Mouse (Mus musculus) limb, embryonic 10.5 days (tissue): ENCODE results near the gene Fyco1. TPM values are rescaled to one million over a fixed set of nuclear protein-coding genes. Genes with fewer than 3 reads are reported as not detected.

Source experiments
- DNase-seq: peaks from one replicate; pipeline ENCODE4 v3.0.0-alpha.2; 2017; ENCODE audit warnings: low spot score
- H3K27ac ChIP-seq: fragments of 300-500 bp; sonication (generic); 2 replicates; pipeline ENCODE4 v1.5.1; 2016; ENCODE audit warnings: mild to moderate bottlenecking
- H3K27me3 ChIP-seq: fragments of 300-500 bp; sonication (generic); 2 replicates; pipeline ENCODE4 v1.6.1; 2016; ENCODE audit warnings: low read depth, mild to moderate bottlenecking; ENCODE audit not compliant: poor library complexity, severe bottlenecking
- H3K36me3 ChIP-seq: fragments of 300-500 bp; sonication (generic); 2 replicates; pipeline ENCODE4 v1.6.1; 2016; ENCODE audit warnings: mild to moderate bottlenecking, moderate library complexity
- H3K4me1 ChIP-seq: fragments of 300-500 bp; sonication (generic); 2 replicates; pipeline ENCODE4 v1.6.1; 2016
- H3K4me3 ChIP-seq: fragments of 300-500 bp; sonication (generic); 2 replicates; pipeline ENCODE4 v1.5.1; 2016; ENCODE audit warnings: mild to moderate bottlenecking, moderate library complexity
- H3K9me3 ChIP-seq: fragments of 300-500 bp; sonication (generic); replicated peaks from 2 replicates; pipeline ENCODE4 v1.6.1; 2016; ENCODE audit warnings: mild to moderate bottlenecking
- WGBS: fragments of 180-500 bp; shearing (Covaris S2); methylation state at CpG from one replicate; pipeline ENCODE4 v1.1.7; 2016; 5-methylcytosine and 5-hydroxymethylcytosine counted together
- polyA plus RNA-seq: library from polyadenylated mRNA; unstranded; fragments of >200 nt; fragmentation: Nextera tagmentation; extraction: Ambion mirVana; gene quantifications from 2 replicates; pipeline ENCODE4 v1.2.1, GENCODE M21; 2016

Fyco1 gene
- polyA plus RNA-seq, 1 experiment from 2014 or later: 10.6 TPM

- H3K27me3 ChIP-seq: no peaks in the 10 kb centered on the region
- H3K9me3 ChIP-seq: no peaks in the 10 kb centered on the region
- H3K36me3 ChIP-seq: 0 out of 2 replicates have a peak, but pooled peaks cover 7% of the 10 kb centered on the region
- WGBS: 92% methylated on average over 1 of the region's 1 CpGs
- no peak overlapping the region for H3K27ac ChIP-seq
- DNase-seq: no peak
- no peak overlapping the region for H3K4me3 ChIP-seq
- H3K4me1 ChIP-seq: peaks cover 12% of the 10 kb centered on the region
Observed at GRCm38 (mm10) chr9:123846490-123846889, 5.2 kb downstream of the Fyco1 start.

- no peak for DNase-seq
- H3K36me3 ChIP-seq: peaks cover 10% of the 10 kb centered on the region
- H3K27ac ChIP-seq: no peak overlapping the region
- H3K4me3 ChIP-seq: no peak overlapping the region
- H3K9me3 ChIP-seq: no peaks in the 10 kb centered on the region
- 74% methylated on average over 3 of the region's 3 CpGs for WGBS
- no peaks in the 10 kb centered on the region for H3K27me3 ChIP-seq
- H3K4me1 ChIP-seq: peaks cover 2% of the 10 kb centered on the region
Observed at GRCm38 (mm10) chr9:123845120-123845519, 6.6 kb downstream of the Fyco1 start.

GRCm38 (mm10) chr9:123844468-123844867 lies 7.2 kb downstream of the Fyco1 start:
- Histone ChIP-seq H3K36me3 (peaks cover 13% of the 10 kb centered on the region), H3K9me3 (no peaks in the 10 kb centered on the region), H3K4me1 (no peaks in the 10 kb centered on the region), H3K4me3 (no peak overlapping the region), H3K27ac (no peak overlapping the region), H3K27me3 (no peaks in the 10 kb centered on the region)
- 88% methylated on average over 3 of the region's 3 CpGs for WGBS
- DNase-seq: no peak

- H3K27me3 ChIP-seq: no peaks in the 10 kb centered on the region
- no peak for DNase-seq
- no peak overlapping the region for H3K27ac ChIP-seq
- WGBS: 92% methylated on average over 6 of the region's 6 CpGs
- no peak overlapping the region for H3K4me3 ChIP-seq
- no peaks in the 10 kb centered on the region for H3K4me1 ChIP-seq
- no peaks in the 10 kb centered on the region for H3K9me3 ChIP-seq
- peaks cover 38% of the 10 kb centered on the region for H3K36me3 ChIP-seq
Observed at GRCm38 (mm10) chr9:123840243-123840642, 11.5 kb downstream of the Fyco1 start.

GRCm38 (mm10) chr9:123835851-123836250 lies 15.8 kb downstream of the Fyco1 start:
- Histone ChIP-seq H3K9me3 (no peaks in the 10 kb centered on the region), H3K36me3 (peaks cover 48% of the 10 kb centered on the region), H3K27ac (no peak overlapping the region), H3K27me3 (no peaks in the 10 kb centered on the region), H3K4me3 (no peak overlapping the region), H3K4me1 (no peaks in the 10 kb centered on the region)
- 93% methylated on average over 3 of the region's 3 CpGs for WGBS
- DNase-seq: no peak

- Histone ChIP-seq H3K27me3 (no peaks in the 10 kb centered on the region), H3K4me3 (no peak overlapping the region), H3K9me3 (no peaks in the 10 kb centered on the region), H3K4me1 (no peaks in the 10 kb centered on the region), H3K36me3 (peaks cover 67% of the 10 kb centered on the region), H3K27ac (no peak overlapping the region)
- 96% methylated on average over 4 of the region's 4 CpGs for WGBS
- DNase-seq: no peak
Observed at GRCm38 (mm10) chr9:123828916-123829315, 22.8 kb downstream of the Fyco1 start.

GRCm38 (mm10) chr9:123826631-123827030 lies 25.1 kb downstream of the Fyco1 start:
- H3K36me3 ChIP-seq: peaks cover 85% of the 10 kb centered on the region
- 91% methylated on average over 3 of the region's 3 CpGs for WGBS

GRCm38 (mm10) chr9:123818601-123819000 lies 33.1 kb downstream of the Fyco1 start:
- Histone ChIP-seq H3K36me3 (peaks cover 55% of the 10 kb centered on the region), H3K9me3 (no peaks in the 10 kb centered on the region), H3K4me1 (peaks cover 5% of the 10 kb centered on the region; the same call in 1 of the 2 replicates), H3K27ac (no peak overlapping the region), H3K4me3 (no peak overlapping the region), H3K27me3 (no peaks in the 10 kb centered on the region)
- WGBS: 59% methylated on average over 2 of the region's 2 CpGs
- no peak for DNase-seq

More at GRCm38 (mm10) chr9:123826631-123827030, 25.1 kb downstream of the Fyco1 start:
- Histone ChIP-seq H3K27ac (no peak overlapping the region), H3K9me3 (no peaks in the 10 kb centered on the region), H3K27me3 (no peaks in the 10 kb centered on the region), H3K4me3 (no peak overlapping the region), H3K4me1 (no peaks in the 10 kb centered on the region)
- DNase-seq: no peak

- H3K4me3 ChIP-seq: no peak overlapping the region
- H3K4me1 ChIP-seq: peaks cover 5% of the 10 kb centered on the region; the same call in 1 of the 2 replicates
- 89% methylated on average over 1 of the region's 1 CpGs for WGBS
- H3K27me3 ChIP-seq: no peaks in the 10 kb centered on the region
- H3K36me3 ChIP-seq: peaks cover 44% of the 10 kb centered on the region
- H3K9me3 ChIP-seq: no peaks in the 10 kb centered on the region
- DNase-seq: no peak
- no peak overlapping the region for H3K27ac ChIP-seq
Observed at GRCm38 (mm10) chr9:123815996-123816395, 35.7 kb downstream of the Fyco1 start.

- no peak overlapping the region for H3K4me3 ChIP-seq
- H3K9me3 ChIP-seq: no peaks in the 10 kb centered on the region
- H3K4me1 ChIP-seq: peaks cover 5% of the 10 kb centered on the region; the same call in 1 of the 2 replicates
- no peak for DNase-seq
- peaks cover 46% of the 10 kb centered on the region for H3K36me3 ChIP-seq
- 93% methylated on average over 3 of the region's 3 CpGs for WGBS
- no peaks in the 10 kb centered on the region for H3K27me3 ChIP-seq
- H3K27ac ChIP-seq: no peak overlapping the region
Observed at GRCm38 (mm10) chr9:123815444-123815843, 36.3 kb downstream of the Fyco1 start.

- H3K36me3 ChIP-seq: peaks cover 49% of the 10 kb centered on the region
Observed at GRCm38 (mm10) chr9:123814821-123815220, 36.9 kb downstream of the Fyco1 start.

GRCm38 (mm10) chr9:123814326-123814725 lies 37.4 kb downstream of the Fyco1 start:
- 92% methylated on average over 2 of the region's 2 CpGs for WGBS
- no peak overlapping the region for H3K27ac ChIP-seq
- no peaks in the 10 kb centered on the region for H3K9me3 ChIP-seq
- no peak overlapping the region for H3K4me3 ChIP-seq
- no peak for DNase-seq
- H3K4me1 ChIP-seq: peaks cover 5% of the 10 kb centered on the region; the same call in 1 of the 2 replicates
- H3K27me3 ChIP-seq: no peaks in the 10 kb centered on the region
- H3K36me3 ChIP-seq: peaks cover 46% of the 10 kb centered on the region

More at GRCm38 (mm10) chr9:123814821-123815220, 36.9 kb downstream of the Fyco1 start:
- H3K4me1 ChIP-seq: peaks cover 5% of the 10 kb centered on the region; the same call in 1 of the 2 replicates
- no peak for DNase-seq
- H3K9me3 ChIP-seq: no peaks in the 10 kb centered on the region
- no peak overlapping the region for H3K4me3 ChIP-seq
- no peak overlapping the region for H3K27ac ChIP-seq
- H3K27me3 ChIP-seq: no peaks in the 10 kb centered on the region
- 83% methylated on average over 4 of the region's 4 CpGs for WGBS

- DNase-seq: no peak
- peaks cover 33% of the 10 kb centered on the region for H3K36me3 ChIP-seq
- 92% methylated on average over 3 of the region's 3 CpGs for WGBS
Observed at GRCm38 (mm10) chr9:123811831-123812230, 39.9 kb downstream of the Fyco1 start.

GRCm38 (mm10) chr9:123808583-123808982 lies 43.1 kb downstream of the Fyco1 start:
- Histone ChIP-seq H3K36me3 (peaks cover 21% of the 10 kb centered on the region), H3K4me1 (no peaks in the 10 kb centered on the region), H3K9me3 (no peaks in the 10 kb centered on the region), H3K4me3 (no peak overlapping the region), H3K27me3 (no peaks in the 10 kb centered on the region), H3K27ac (no peak overlapping the region)
- no peak for DNase-seq
- 77% methylated on average over 7 of the region's 7 CpGs for WGBS

More at GRCm38 (mm10) chr9:123811831-123812230, 39.9 kb downstream of the Fyco1 start:
- H3K27me3 ChIP-seq: no peaks in the 10 kb centered on the region
- H3K9me3 ChIP-seq: no peaks in the 10 kb centered on the region
- H3K27ac ChIP-seq: no peak overlapping the region
- H3K4me1 ChIP-seq: no peaks in the 10 kb centered on the region
- no peak overlapping the region for H3K4me3 ChIP-seq
